Mouse (Mus musculus) brain, embryonic 14.5 days (tissue): ENCODE data around the gene Crisp2.

Experiments
- CTCF ChIP-seq: fragments of 200-500 bp; IDR thresholded peaks from 2 replicates; pipeline ENCODE4 v1.5.1; 2012; ENCODE audit warnings: inconsistent platforms, mild to moderate bottlenecking, moderate library complexity, borderline replicate concordance; ENCODE audit not compliant: insufficient read depth, insufficient read length; ENCODE audit errors: extremely low read depth
- POLR2A ChIP-seq: fragments of 200-500 bp; IDR thresholded peaks from 2 replicates; pipeline ENCODE4 v1.6.1; 2012; ENCODE audit warnings: mild to moderate bottlenecking, inconsistent platforms, borderline replicate concordance; ENCODE audit not compliant: poor library complexity, insufficient read depth, insufficient read length, severe bottlenecking; ENCODE audit errors: extremely low read depth

- TF ChIP-seq CTCF (no peak), POLR2A (no peak)
Observed at GRCm38 (mm10) chr17:40817340-40817943, 10.6 kb upstream of the Crisp2 start.
